ENCODE assay signal across 12 mouse cellular contexts in genomic region chr8:13687941-13688340, GRCm38 (mm10). TPM values are rescaled to one million over a fixed set of nuclear protein-coding genes. Genes with fewer than 3 reads are reported as not detected.
DNase-seq lines count a peak whose midpoint lies in the region; ATAC-seq and TF ChIP-seq lines count a peak whose summit lies in the region.
"Had no signal": no experiment of that assay in that cellular context is flagged by ENCODE, and none has a peak within 500 bp of the region (broad histone marks: within the 10 kb centered on the region; RNA-seq: fewer than 3 reads in every experiment).

No protein-coding gene starts in this region.

- H3K4me1 ChIP-seq in heart, postnatal 0 days (ENCODE audit: control insufficient read depth, insufficient read depth): no peaks in the 10 kb centered on the region

- 75% methylated on average over 4 of the region's 4 CpGs for WGBS in heart, postnatal 0 days

- no peaks in the 10 kb centered on the region for H3K36me3 ChIP-seq in heart, postnatal 0 days (replicated peaks; ENCODE audit: control insufficient read depth, insufficient read depth, low read length)
- H3K36me3 ChIP-seq: embryonic facial prominence, embryonic 15.5 days; liver, embryonic 12.5 days had no signal

- H3K27ac ChIP-seq in heart, postnatal 0 days (ENCODE audit: low read depth): no peak overlapping the region
- H3K27ac ChIP-seq: embryonic facial prominence, embryonic 15.5 days; liver, embryonic 12.5 days had no signal

- TF ChIP-seq EP300 in heart, postnatal 0 days (IDR thresholded peaks at IDR 0.05; ENCODE audit: low read depth): no peak

- H3K9me3 ChIP-seq in heart, postnatal 0 days (replicated peaks; ENCODE audit: control insufficient read depth, low read length): no peaks in the 10 kb centered on the region
- H3K9me3 ChIP-seq: embryonic facial prominence, embryonic 15.5 days; liver, embryonic 12.5 days had no signal

- TF ChIP-seq CTCF in heart, postnatal 0 days (IDR thresholded peaks at IDR 0.05; ENCODE audit: low read depth): peak; percentile 18; the same call in 1 of the 2 replicates

- ATAC-seq in heart, postnatal 0 days (ENCODE audit: insufficient read depth, low read depth): no peak
- ATAC-seq in megakaryocyte-erythroid progenitor cell, adult 5-6 weeks (replicated peaks; ENCODE audit: low FRiP score, low TSS enrichment, poor library complexity, severe bottlenecking): no peak
- ATAC-seq: hindbrain, embryonic 16.5 days; liver, embryonic 12.5 days had no signal

- no peak overlapping the region for H3K4me3 ChIP-seq in heart, postnatal 0 days (ENCODE audit: low read depth, low read length)
- H3K4me3 ChIP-seq: embryonic facial prominence, embryonic 15.5 days; liver, embryonic 12.5 days had no signal

- H3K4me2 ChIP-seq in heart, postnatal 0 days (ENCODE audit: low read depth, low read length): no peak overlapping the region
- H3K4me2 ChIP-seq: embryonic facial prominence, embryonic 15.5 days; liver, embryonic 12.5 days had no signal

- no peaks in the 10 kb centered on the region; the same call in 1 of the 2 replicates for H3K27me3 ChIP-seq in heart, postnatal 0 days (ENCODE audit: control insufficient read depth, insufficient read depth, low read length)
- H3K27me3 ChIP-seq: embryonic facial prominence, embryonic 15.5 days; liver, embryonic 12.5 days had no signal

- H3K9ac ChIP-seq in heart, postnatal 0 days (replicated peaks; ENCODE audit: low read depth, low read length): no peak overlapping the region
- H3K9ac ChIP-seq: embryonic facial prominence, embryonic 15.5 days; liver, embryonic 12.5 days had no signal

- no peak for DNase-seq in heart, postnatal 0 days (ENCODE audit: low spot score)
- no peak for DNase-seq in heart, postnatal 4 days
- DNase-seq in spleen, adult 18-20 months: peak; percentile 38 to 51
- no peak for DNase-seq in spleen, adult 12 weeks (ENCODE audit: low spot score)
- DNase-seq in lung, postnatal 25 days (ENCODE audit: low spot score): peak; percentile 42
- DNase-seq in thymus, postnatal 4 days: peak; percentile 54
- no peak for DNase-seq in right cerebral cortex, postnatal 10 days (ENCODE audit: low spot score in 2 of 2)

RNA-seq across cellular contexts. Expression of gene Rasa3, which starts 10.5 kb away (rescaled TPM):
- total RNA-seq in heart, postnatal 0 days (2014; rRNA removed; ENCODE audit: low replicate concordance): 27.7 and 29.9 TPM in 2 replicates
- polyA plus RNA-seq in heart, postnatal 0 days (2015; fragmentation: Nextera tagmentation; extraction: Ambion mirVana): 11.8 and 13.2 TPM in 2 replicates
- total RNA-seq in heart, postnatal 4 days (2021): 10 to 100 TPM; 27.4 to 31.1 TPM
- total RNA-seq in megakaryocyte-erythroid progenitor cell, adult 5-6 weeks (2014; fragmentation: Nextera tagmentation): 34.4 and 36.2 TPM in 2 replicates
- total RNA-seq in megakaryocyte-erythroid progenitor cell, adult 5-6 weeks (2017): 25.9 and 43.0 TPM in 2 replicates

RNA-seq across cellular contexts. Expression of gene Cfap97d2, which starts 17.7 kb away (rescaled TPM):
- not detected in 2 replicates for total RNA-seq in heart, postnatal 0 days (2014; rRNA removed; ENCODE audit: low replicate concordance)
- polyA plus RNA-seq in heart, postnatal 0 days (2015; fragmentation: Nextera tagmentation; extraction: Ambion mirVana): 0.10 TPM in 1 of 2 replicates, not detected in the other
- total RNA-seq in heart, postnatal 4 days (2021): not detected
- total RNA-seq in megakaryocyte-erythroid progenitor cell, adult 5-6 weeks (2014; fragmentation: Nextera tagmentation): not detected in 2 replicates
- not detected in 2 replicates for total RNA-seq in megakaryocyte-erythroid progenitor cell, adult 5-6 weeks (2017)
- total RNA-seq: adrenal gland, postnatal 25 days had no signal
- polyA plus RNA-seq: liver, embryonic 12.5 days had no signal

Comparison
In these comparisons a context has a peak if more than half of its experiments do, and no peak if none do; other contexts are left out.
1. DNase-seq: peak in spleen, adult 18-20 months (2 of 2), lung, postnatal 25 days (single experiment) and thymus, postnatal 4 days (single experiment); none in heart, postnatal 0 days (single experiment), heart, postnatal 4 days (single experiment), spleen, adult 12 weeks (single experiment) and right cerebral cortex, postnatal 10 days (0 of 2).